Mouse (Mus musculus) liver, embryonic 14.5 days (tissue): ENCODE results near the gene Tigd3.

ENCODE experiments used
- CTCF ChIP-seq: IDR thresholded peaks from 2 replicates; pipeline ENCODE4 v1.5.1; 2016; ENCODE audit warnings: antibody characterized with exemption, low read depth, control low read depth
- EP300 ChIP-seq: IDR thresholded peaks from 2 replicates; pipeline ENCODE4 v1.6.1; 2016; ENCODE audit warnings: antibody characterized with exemption, low read depth

DNA sequence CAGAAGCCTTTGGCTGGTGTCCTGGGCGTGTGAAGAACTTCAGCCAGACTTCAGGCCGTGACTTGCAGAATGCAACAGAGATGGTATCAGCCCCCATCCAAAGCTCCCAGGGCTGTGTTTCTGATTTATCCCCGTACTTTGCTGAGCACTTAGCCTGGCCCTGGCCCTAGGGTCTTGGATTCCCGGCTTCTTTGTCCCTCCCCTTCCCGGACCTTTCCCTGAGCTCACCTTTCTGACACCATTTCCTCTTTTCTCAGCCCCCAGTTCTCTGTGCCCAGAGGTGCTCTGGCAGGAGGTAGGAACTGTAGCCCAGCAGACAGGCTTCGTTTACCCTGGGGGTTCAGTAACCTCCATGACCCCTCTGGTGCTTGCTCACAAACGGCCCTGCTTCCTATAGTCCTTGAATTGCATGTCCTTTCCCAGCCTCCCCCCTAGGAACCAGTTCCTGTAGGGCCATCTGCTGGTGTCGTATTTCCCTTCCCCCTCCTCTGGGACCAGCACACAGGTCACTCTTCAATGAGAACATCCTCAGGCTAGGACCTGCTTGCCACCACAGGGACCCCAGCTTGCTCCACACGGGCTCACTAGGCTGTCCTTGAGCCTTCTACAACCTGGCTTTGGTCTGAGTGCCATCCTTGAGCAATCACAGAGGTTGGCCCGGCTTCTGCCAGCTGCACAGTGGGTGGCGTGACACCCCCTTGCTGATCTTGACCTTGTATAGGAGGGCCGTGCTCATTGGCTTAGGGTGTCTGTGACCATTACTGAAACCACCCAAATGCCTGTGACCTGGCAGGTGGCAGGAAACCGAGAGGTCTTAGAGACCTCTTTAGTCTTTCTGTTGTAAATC lies 44.9 kb downstream of the Tigd3 start:
- TF ChIP-seq CTCF = peak; percentile 13; the same call in 1 of the 2 replicates
- TF ChIP-seq EP300 = no peak
